Mouse (Mus musculus) frontal cortex, postnatal 14 days (tissue): ENCODE results near the gene Dctn1.
"Not testable (repeated sequence)": the region's sequence is repeated elsewhere in the genome, so short reads cannot be mapped to it uniquely, and the experiment has no call there.

ENCODE experiments used
- DNase-seq, 2 experiments: peaks; one replicate each; pipeline ENCODE4 v3.0.0; 2022; ENCODE audit warnings: low spot score in 2 of 2

The Dctn1 gene

GRCm38 (mm10) chr6:83136291-83136880 lies 29.3 kb upstream of the Dctn1 start:
- no peak for DNase-seq

- DNase-seq, result no peak
These were observed 28.7 kb upstream of the Dctn1 start for GRCm38 (mm10) chr6:83136881-83137575.

GRCm38 (mm10) chr6:83137576-83137950 lies 28.2 kb upstream of the Dctn1 start:
- peak; percentile 64 to 70 for DNase-seq

GRCm38 (mm10) chr6:83138056-83138455 lies 27.7 kb upstream of the Dctn1 start:
- DNase-seq, result no peak

GRCm38 (mm10) chr6:83140044-83140443 lies 25.7 kb upstream of the Dctn1 start:
- no peak for DNase-seq

- DNase-seq, result no peak
These were observed 24.1 kb upstream of the Dctn1 start for GRCm38 (mm10) chr6:83141636-83142035.

- peak in 1 of 2 experiments; percentile 65 for DNase-seq
These were observed 23.4 kb upstream of the Dctn1 start for GRCm38 (mm10) chr6:83142211-83142731.

GRCm38 (mm10) chr6:83142886-83143285 lies 22.8 kb upstream of the Dctn1 start:
- no peak for DNase-seq

- no peak for DNase-seq
These were observed 20.5 kb upstream of the Dctn1 start for GRCm38 (mm10) chr6:83145209-83145608.

GRCm38 (mm10) chr6:83145805-83146204 lies 19.9 kb upstream of the Dctn1 start:
- no peak for DNase-seq

GRCm38 (mm10) chr6:83147280-83147679 lies 18.4 kb upstream of the Dctn1 start:
- DNase-seq, result no peak

- DNase-seq, result no peak
These were observed 14.0 kb upstream of the Dctn1 start for GRCm38 (mm10) chr6:83151721-83152120.

- DNase-seq, result no peak
These were observed 12.7 kb upstream of the Dctn1 start for GRCm38 (mm10) chr6:83153038-83153437.

GRCm38 (mm10) chr6:83153485-83153884 lies 12.2 kb upstream of the Dctn1 start:
- no peak for DNase-seq

GRCm38 (mm10) chr6:83155552-83156238 lies 10.0 kb upstream of the Dctn1 start:
- DNase-seq, result no peak

- DNase-seq, result peak; percentile 66 to 72
These were observed 9.4 kb upstream of the Dctn1 start, which contains the start of the genes Wdr54 and 1700003E16Rik for GRCm38 (mm10) chr6:83156259-83156684. Gene Wdr54, minus strand, starts transcription at chr6:83156397. Gene 1700003E16Rik, plus strand, starts transcription at chr6:83156404.

GRCm38 (mm10) chr6:83159456-83159855 lies 6.3 kb upstream of the Dctn1 start:
- DNase-seq, result not testable (repeated sequence)

- no peak for DNase-seq
These were observed 4.3 kb upstream of the Dctn1 start for GRCm38 (mm10) chr6:83161442-83161841.

GRCm38 (mm10) chr6:83161921-83162641 lies 3.6 kb upstream of the Dctn1 start:
- no peak for DNase-seq

- no peak for DNase-seq
These were observed 3.0 kb upstream of the Dctn1 start for GRCm38 (mm10) chr6:83162701-83163100.

- no peak for DNase-seq
These were observed 604 bp upstream of the Dctn1 start for GRCm38 (mm10) chr6:83165026-83165606.

GRCm38 (mm10) chr6:83166243-83166630 lies 517 bp downstream of the Dctn1 start:
- no peak for DNase-seq
